8 mouse cellular contexts compared by ENCODE assay signal in the genomic region with DNA sequence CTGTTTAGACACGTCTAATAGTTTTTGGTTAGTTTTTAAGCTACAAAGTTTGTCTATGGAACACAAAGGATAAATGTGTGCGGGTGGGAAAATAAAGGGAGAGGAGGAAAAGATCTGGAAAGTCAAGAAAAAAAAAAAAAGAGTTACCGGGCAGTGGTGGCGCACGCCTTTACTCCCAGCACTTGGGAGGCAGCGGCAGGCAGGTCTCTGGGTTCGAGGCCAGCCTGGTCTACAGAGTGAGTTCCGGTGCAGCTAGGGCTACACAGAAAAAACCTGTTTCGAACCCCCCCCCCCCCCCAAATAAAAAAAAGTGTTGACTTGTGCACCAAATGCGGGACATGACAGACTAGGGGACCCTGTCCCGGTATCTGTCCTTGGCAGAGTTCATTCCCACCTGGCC. TPM values are rescaled to one million over a fixed set of nuclear protein-coding genes. Genes with fewer than 3 reads are reported as not detected.
DNase-seq lines count a peak whose midpoint lies in the region; ATAC-seq and TF ChIP-seq lines count a peak whose summit lies in the region.

No protein-coding gene starts in this region.

- no peak overlapping the region for H3K9ac ChIP-seq in kidney, postnatal 0 days (ENCODE audit: low read depth, low read length)
- H3K9ac ChIP-seq in embryonic facial prominence, embryonic 12.5 days = 0 out of 2 replicates have a peak overlapping the region, but pooled peaks have one; percentile 96
- H3K9ac ChIP-seq in intestine, embryonic 14.5 days (ENCODE audit: low read length) = peak overlapping the region; percentile 93; the same call in 1 of the 2 replicates

- no peak for DNase-seq in kidney, postnatal 0 days (ENCODE audit: low spot score)
- DNase-seq in kidney, postnatal 14 days = no peak
- DNase-seq in intestine, embryonic 14.5 days (ENCODE audit: low spot score) = no peak
- no peak for DNase-seq in layer of hippocampus, adult 9-10 months (ENCODE audit: low spot score)
- no peak for DNase-seq in left cerebral cortex, adult 9 months (ENCODE audit: low spot score in 2 of 2)
- DNase-seq in cerebellum, adult 11 months = no peak

- peak overlapping the region; percentile 89 for H3ac ChIP-seq in myocyte (ENCODE audit: control insufficient read depth, insufficient read length)

- 37% methylated on average over 11 of the region's 11 CpGs for WGBS in kidney, postnatal 0 days
- 42% methylated on average over 11 of the region's 11 CpGs for WGBS in embryonic facial prominence, embryonic 12.5 days
- 34% methylated on average over 11 of the region's 11 CpGs for WGBS in intestine, embryonic 14.5 days

- H3K4me2 ChIP-seq in kidney, postnatal 0 days (ENCODE audit: low read length) = peak overlapping the region; percentile 82
- peak overlapping the region; percentile 88 for H3K4me2 ChIP-seq in embryonic facial prominence, embryonic 12.5 days (replicated peaks)
- peak overlapping the region; percentile 87 for H3K4me2 ChIP-seq in intestine, embryonic 14.5 days (ENCODE audit: low read length)
- H3K4me2 ChIP-seq in myocyte (ENCODE audit: low read depth) = peak overlapping the region; percentile 80

- H3K27me3 ChIP-seq in kidney, postnatal 0 days (ENCODE audit: insufficient read depth, low read length) = no peaks in the 10 kb centered on the region
- no peaks in the 10 kb centered on the region for H3K27me3 ChIP-seq in embryonic facial prominence, embryonic 12.5 days
- no peaks in the 10 kb centered on the region for H3K27me3 ChIP-seq in intestine, embryonic 14.5 days (replicated peaks; ENCODE audit: control insufficient read depth, insufficient read depth, low read length)
- H3K27me3 ChIP-seq in myocyte (ENCODE audit: control insufficient read depth, insufficient read depth, insufficient read length) = no peaks in the 10 kb centered on the region

- TF ChIP-seq POLR2A in myocyte (IDR thresholded peaks at IDR 0.05; ENCODE audit: insufficient read length, low read depth) = no peak

- no peak for TF ChIP-seq CTCF in kidney, postnatal 0 days (IDR thresholded peaks at IDR 0.05; ENCODE audit: low read depth)

- H3K36me3 ChIP-seq in kidney, postnatal 0 days (ENCODE audit: insufficient read depth, low read length) = no peaks in the 10 kb centered on the region
- H3K36me3 ChIP-seq in embryonic facial prominence, embryonic 12.5 days = 0 out of 2 replicates have a peak, but pooled peaks cover 3% of the 10 kb centered on the region
- H3K36me3 ChIP-seq in intestine, embryonic 14.5 days (ENCODE audit: control insufficient read depth, insufficient read depth, low read length) = no peaks in the 10 kb centered on the region
- no peaks in the 10 kb centered on the region for H3K36me3 ChIP-seq in myocyte (ENCODE audit: control insufficient read depth, insufficient read depth)

- no peaks in the 10 kb centered on the region for H3K9me3 ChIP-seq in kidney, postnatal 0 days (replicated peaks; ENCODE audit: low read length)
- H3K9me3 ChIP-seq in embryonic facial prominence, embryonic 12.5 days = no peaks in the 10 kb centered on the region
- H3K9me3 ChIP-seq in intestine, embryonic 14.5 days (ENCODE audit: control insufficient read depth, low read length) = no peaks in the 10 kb centered on the region

- no peak overlapping the region for H3K27ac ChIP-seq in kidney, postnatal 0 days
- peak overlapping the region; percentile 97; the same call in 1 of the 2 replicates for H3K27ac ChIP-seq in embryonic facial prominence, embryonic 12.5 days
- H3K27ac ChIP-seq in intestine, embryonic 14.5 days (ENCODE audit: low read depth) = peak overlapping the region; percentile 97

- peaks cover 7% of the 10 kb centered on the region for H3K4me1 ChIP-seq in kidney, postnatal 0 days (replicated peaks; ENCODE audit: insufficient read depth, low read length)
- peaks cover 12% of the 10 kb centered on the region for H3K4me1 ChIP-seq in embryonic facial prominence, embryonic 12.5 days
- peaks cover 17% of the 10 kb centered on the region for H3K4me1 ChIP-seq in intestine, embryonic 14.5 days (replicated peaks; ENCODE audit: control insufficient read depth, insufficient read depth, low read length)

- peaks cover 21% of the 10 kb centered on the region for H3K79me2 ChIP-seq in myocyte (ENCODE audit: control insufficient read depth, insufficient read depth)

- peak; percentile 2; the same call in 1 of the 2 replicates for ATAC-seq in kidney, postnatal 0 days (replicated peaks; ENCODE audit: low FRiP score, low read depth)
- 0 out of 2 replicates have a peak, but pooled peaks have one; percentile 1 for ATAC-seq in embryonic facial prominence, embryonic 12.5 days (ENCODE audit: insufficient number of reproducible peaks, insufficient read depth, low FRiP score, low TSS enrichment)
- peak; percentile 3; the same call in 1 of the 2 replicates for ATAC-seq in intestine, embryonic 14.5 days (replicated peaks; ENCODE audit: low FRiP score, low TSS enrichment, low read depth)

- peak overlapping the region; percentile 83; the same call in 1 of the 2 replicates for H3K4me3 ChIP-seq in kidney, postnatal 0 days (replicated peaks; ENCODE audit: low read depth, low read length)
- H3K4me3 ChIP-seq in embryonic facial prominence, embryonic 12.5 days = peak overlapping the region; percentile 89
- H3K4me3 ChIP-seq in intestine, embryonic 14.5 days (ENCODE audit: low read depth, low read length) = peak overlapping the region; percentile 81
- peak overlapping the region; percentile 77 for H3K4me3 ChIP-seq in myocyte

TF ChIP-seq in myocyte, 11 proteins besides CTCF, POLR2A, EP300 and RAD21:
- no peak for TF ChIP-seq USF1 (IDR thresholded peaks at IDR 0.05; ENCODE audit: low read depth)
- no peak for TF ChIP-seq MYOD1 (IDR thresholded peaks at IDR 0.05; ENCODE audit: control insufficient read depth in 1 of 3, insufficient read length in 2 of 3, low read depth in 2 of 3)
- no peak for TF ChIP-seq POLR2AphosphoS2 (IDR thresholded peaks at IDR 0.05; ENCODE audit: insufficient read length, low read depth)
- no peak for TF ChIP-seq MYOG (IDR thresholded peaks at IDR 0.05; ENCODE audit: control insufficient read depth in 1 of 3, insufficient read depth in 1 of 3, insufficient read length in 2 of 3, low read depth in 2 of 3)
- TF ChIP-seq MAX (IDR thresholded peaks at IDR 0.05; ENCODE audit: low read depth) = no peak
- no peak for TF ChIP-seq E2F4 (IDR thresholded peaks at IDR 0.05; ENCODE audit: insufficient read depth)
- no peak for TF ChIP-seq REST (IDR thresholded peaks at IDR 0.05; ENCODE audit: insufficient read depth, insufficient read length)
- TF ChIP-seq TCF12 (IDR thresholded peaks at IDR 0.05; ENCODE audit: insufficient read depth, poor library complexity, severe bottlenecking) = no peak
- no peak for TF ChIP-seq SRF (IDR thresholded peaks at IDR 0.05; ENCODE audit: control insufficient read depth, insufficient read length, low read depth)
- TF ChIP-seq TCF3 (IDR thresholded peaks at IDR 0.05; ENCODE audit: insufficient read length, low read depth) = no peak
TF ChIP-seq in myocyte: peak in this region for 0.

RNA-seq across cellular contexts. Expression of gene Nsmce3, which starts 0.5 kb away (rescaled TPM):
- polyA plus RNA-seq in kidney, postnatal 0 days (2015; fragmentation: Nextera tagmentation; extraction: Ambion mirVana) = 10.1 TPM in 2 replicates
- 13.3 and 13.4 TPM in 2 replicates for polyA plus RNA-seq in embryonic facial prominence, embryonic 12.5 days (2016; fragmentation: Nextera tagmentation; extraction: Ambion mirVana)
- 13.5 and 13.6 TPM in 2 replicates for polyA plus RNA-seq in intestine, embryonic 14.5 days (2014; fragmentation: Nextera tagmentation; extraction: Ambion mirVana)
- 5.4 TPM for polyA plus RNA-seq in myocyte (2012; fragmentation: generic; extraction: Trizol)
